Comparison of ENCODE assay signal across 10 mouse cellular contexts in the genomic region with DNA sequence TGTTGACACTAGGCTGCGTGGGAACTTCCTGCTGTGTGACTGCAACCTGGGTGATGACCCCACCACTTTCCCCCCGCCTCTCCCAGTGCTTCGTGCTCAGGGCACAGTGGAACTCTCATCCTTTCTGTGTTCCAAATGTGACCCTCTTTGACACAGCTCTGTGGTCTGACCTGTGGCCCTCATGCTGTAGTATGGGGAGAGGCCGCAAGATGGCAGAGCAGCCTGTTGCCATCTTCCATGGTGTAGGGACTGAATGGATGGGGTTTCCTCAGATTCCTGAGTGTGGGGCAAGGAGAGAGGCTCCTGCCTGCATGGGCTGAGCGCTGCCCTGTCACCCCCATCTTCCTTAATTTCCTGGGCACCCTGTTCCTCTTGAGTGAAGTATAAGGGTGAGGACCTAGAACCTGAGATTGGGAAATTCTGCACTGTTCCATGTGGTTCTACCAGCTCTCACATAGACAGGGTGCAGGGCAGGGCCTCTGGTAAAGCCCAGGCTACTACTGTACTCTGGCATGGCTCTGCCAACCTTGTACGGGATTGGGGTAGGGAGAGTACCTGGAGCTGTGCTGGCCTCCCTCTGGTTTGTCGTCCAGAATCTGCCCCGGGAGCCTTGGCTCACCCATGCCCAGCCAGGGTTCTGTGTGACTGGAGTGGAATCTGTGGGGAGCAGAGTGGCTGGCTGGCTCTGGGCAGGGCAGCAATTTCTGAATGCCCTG. TPM values are rescaled to one million over a fixed set of nuclear protein-coding genes. Genes with fewer than 3 reads are reported as not detected.
DNase-seq lines count a peak whose midpoint lies in the region; ATAC-seq lines count a peak whose summit lies in the region.
"Had no signal": no experiment of that assay in that cellular context is flagged by ENCODE, and none has a peak within 500 bp of the region (broad histone marks: within the 10 kb centered on the region; RNA-seq: fewer than 3 reads in every experiment).

No protein-coding gene starts in this region.

- no peak overlapping the region for H3K4me3 ChIP-seq in kidney, embryonic 15.5 days (replicated peaks)
- no peak overlapping the region for H3K4me3 ChIP-seq in limb, embryonic 13.5 days
- H3K4me3 ChIP-seq: embryonic facial prominence, embryonic 12.5 days; liver, embryonic 15.5 days had no signal

- peaks cover 25% of the 10 kb centered on the region for H3K4me1 ChIP-seq in kidney, embryonic 15.5 days
- H3K4me1 ChIP-seq in limb, embryonic 13.5 days: peaks cover 27% of the 10 kb centered on the region

- peaks cover 13% of the 10 kb centered on the region for H3K36me3 ChIP-seq in kidney, embryonic 15.5 days
- H3K36me3 ChIP-seq in limb, embryonic 13.5 days: peaks cover 33% of the 10 kb centered on the region

- H3K4me2 ChIP-seq in kidney, embryonic 15.5 days: peak overlapping the region; percentile 2; the same call in 1 of the 2 replicates
- H3K4me2 ChIP-seq in limb, embryonic 13.5 days (replicated peaks): 0 out of 2 replicates have a peak overlapping the region, but pooled peaks have one; percentile 24
- H3K4me2 ChIP-seq: embryonic facial prominence, embryonic 12.5 days; liver, embryonic 15.5 days had no signal

- 0 out of 2 replicates have a peak, but pooled peaks have one; percentile 16 for ATAC-seq in kidney, embryonic 15.5 days (replicated peaks; ENCODE audit: low FRiP score)
- no peak for ATAC-seq in limb, embryonic 13.5 days (ENCODE audit: low FRiP score, low read depth)

- 64% methylated on average over 8 of the region's 8 CpGs for WGBS in kidney, embryonic 15.5 days
- 62% methylated on average over 8 of the region's 8 CpGs for WGBS in limb, embryonic 13.5 days

- H3K9ac ChIP-seq in kidney, embryonic 15.5 days: no peak overlapping the region
- H3K9ac ChIP-seq in limb, embryonic 13.5 days: peak overlapping the region; percentile 40; the same call in 1 of the 2 replicates
- H3K9ac ChIP-seq: embryonic facial prominence, embryonic 12.5 days; liver, embryonic 15.5 days had no signal

- no peaks in the 10 kb centered on the region for H3K9me3 ChIP-seq in kidney, embryonic 15.5 days (replicated peaks)
- H3K9me3 ChIP-seq in limb, embryonic 13.5 days: no peaks in the 10 kb centered on the region
- H3K9me3 ChIP-seq: embryonic facial prominence, embryonic 12.5 days; liver, embryonic 15.5 days had no signal

- peak; percentile 47 for DNase-seq in cerebellum, adult 8-10 months
- no peak for DNase-seq in cerebellum, adult 9-10 months
- no peak for DNase-seq in kidney, adult 9 months
- peak; percentile 69 for DNase-seq in R1 (ENCODE audit: low read depth, low spot score)
- DNase-seq in spleen, postnatal 14 days (ENCODE audit: low spot score in 2 of 2): no peak
- DNase-seq in left cerebral cortex, adult 11 months (ENCODE audit: low spot score): no peak

- H3K27ac ChIP-seq in kidney, embryonic 15.5 days: no peak overlapping the region
- peak overlapping the region; percentile 48; the same call in 1 of the 2 replicates for H3K27ac ChIP-seq in limb, embryonic 13.5 days
- H3K27ac ChIP-seq: embryonic facial prominence, embryonic 12.5 days; liver, embryonic 15.5 days had no signal

- peaks cover 20% of the 10 kb centered on the region for H3K27me3 ChIP-seq in kidney, embryonic 15.5 days
- peaks cover 12% of the 10 kb centered on the region for H3K27me3 ChIP-seq in limb, embryonic 13.5 days
- H3K27me3 ChIP-seq: embryonic facial prominence, embryonic 12.5 days; liver, embryonic 15.5 days had no signal

RNA-seq across cellular contexts. Expression of a gene that starts 11.7 kb away (rescaled TPM):
- 5.4 and 8.7 TPM in 2 replicates for polyA plus RNA-seq in kidney, embryonic 15.5 days (2015; fragmentation: Nextera tagmentation; extraction: Ambion mirVana)
- 4.9 and 5.5 TPM in 2 replicates for polyA plus RNA-seq in limb, embryonic 13.5 days (2015; fragmentation: Nextera tagmentation; extraction: Ambion mirVana)

Comparison
In these comparisons a context has a peak if more than half of its experiments do, and no peak if none do; other contexts are left out.
1. DNase-seq: peak in cerebellum, adult 8-10 months (single experiment) and R1 (single experiment); none in cerebellum, adult 9-10 months (single experiment), kidney, adult 9 months (single experiment), spleen, postnatal 14 days (0 of 2) and left cerebral cortex, adult 11 months (single experiment).